Mouse (Mus musculus): ENCODE data around the gene Rab33b. TPM values are rescaled to one million over a fixed set of nuclear protein-coding genes. Genes with fewer than 3 reads are reported as not detected.
A peak's percentile ranks its signal among the peaks of the same experiment; 100 is the strongest.

Gene Rab33b
- total RNA-seq, 2 experiments from 2014 or later: 23.0 to 25.0 TPM

DNA sequence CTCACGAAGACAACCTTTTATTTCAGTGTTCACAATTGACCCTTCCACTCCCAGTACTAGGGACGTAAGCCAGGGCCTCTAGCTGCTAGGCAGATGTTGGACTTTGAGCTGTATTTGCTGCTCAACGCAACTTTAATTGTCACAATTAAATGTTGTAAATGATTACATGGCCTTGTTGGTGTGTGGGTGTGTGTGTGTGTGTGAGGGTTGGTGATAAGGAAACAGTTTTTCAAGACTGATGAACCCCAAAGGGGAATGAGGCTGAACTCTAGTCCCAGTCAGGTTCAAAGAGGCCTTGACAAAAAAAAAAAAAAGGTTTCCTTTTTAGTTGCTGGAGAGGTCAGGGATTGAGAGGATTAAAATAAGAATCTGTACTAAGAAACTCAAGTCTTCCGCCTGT lies 33.7 kb downstream of the Rab33b start:
- DNase-seq: no peak

DNA sequence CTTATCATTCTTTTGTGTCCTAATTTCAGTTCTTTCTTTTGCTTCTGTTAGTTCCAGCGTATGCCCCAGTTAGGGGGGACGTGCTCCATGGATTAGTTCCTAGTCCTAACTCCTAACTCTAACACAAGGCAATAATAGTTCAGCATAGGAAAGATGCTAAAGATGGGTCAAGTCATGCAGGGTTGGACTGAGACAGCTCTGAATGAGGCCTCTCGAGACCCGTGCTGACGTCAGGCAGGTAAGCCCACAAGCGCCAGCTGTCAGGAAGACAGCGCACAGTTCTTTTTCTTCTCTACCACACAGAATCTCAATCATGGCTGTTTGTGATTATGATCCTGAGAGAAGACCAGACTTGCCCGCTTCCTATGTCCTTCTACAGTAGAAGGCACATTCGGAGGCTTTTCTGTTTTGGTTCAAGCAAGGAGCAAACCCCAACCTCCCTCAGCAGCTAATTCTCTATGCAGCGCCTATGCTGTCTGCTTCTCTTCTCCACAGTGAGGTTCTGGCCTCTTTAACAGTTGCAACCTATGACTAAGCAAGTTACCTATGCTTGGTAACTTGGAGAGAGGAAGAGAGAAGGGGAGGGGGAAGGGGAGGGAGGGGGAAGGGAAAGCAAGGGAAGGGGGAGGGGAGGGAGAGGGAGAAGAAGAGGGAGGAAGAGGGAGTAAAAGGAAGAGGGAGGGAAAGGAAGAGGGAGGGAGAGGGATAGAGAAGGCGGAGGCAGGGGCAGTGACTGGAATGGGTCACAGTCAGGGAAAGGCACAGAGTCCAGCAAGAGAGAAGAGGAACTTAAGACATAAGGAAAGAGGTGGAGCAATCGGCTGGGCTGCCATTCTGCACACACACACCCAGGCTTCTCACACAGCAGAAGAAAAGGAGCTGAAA lies 34.4 kb downstream of the Rab33b start:
- no peak for DNase-seq

DNA sequence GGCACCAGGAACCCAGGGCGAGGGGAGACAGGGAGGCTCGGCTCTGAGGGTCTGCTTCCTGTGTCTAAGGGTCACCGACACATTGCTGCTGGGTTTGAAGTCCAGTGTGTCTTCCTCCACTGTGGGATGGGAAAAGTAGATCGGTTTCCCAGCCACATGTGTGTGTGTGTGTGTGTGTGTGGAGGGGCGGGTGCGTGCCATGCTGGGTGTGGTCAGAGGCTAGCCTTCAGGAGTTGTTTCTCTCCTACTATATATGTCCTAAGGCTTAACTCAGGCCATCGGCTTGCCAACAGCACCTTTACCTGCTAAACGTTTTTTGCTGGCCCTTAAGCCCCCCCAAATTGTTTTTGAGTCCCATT lies 35.0 kb downstream of the Rab33b start:
- no peak for DNase-seq

DNA sequence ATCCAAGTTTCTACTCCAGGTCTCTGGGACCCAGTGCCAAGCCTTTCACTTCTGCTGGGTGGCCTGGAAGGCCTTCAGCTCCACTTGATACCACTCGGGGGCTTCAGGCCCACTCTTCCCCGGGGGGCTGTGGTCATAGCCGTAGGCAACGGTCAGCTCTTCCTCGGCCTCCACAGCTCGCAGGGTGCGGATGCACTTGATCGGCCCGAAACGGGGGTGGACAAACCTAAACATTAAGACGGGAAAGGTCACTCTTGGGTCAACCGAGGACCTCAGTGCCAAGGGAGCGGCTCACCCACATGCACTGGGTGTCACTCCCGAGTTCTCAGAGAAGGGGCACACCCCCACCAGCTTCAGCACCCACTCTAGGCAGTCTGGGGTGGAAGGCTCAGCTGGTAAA lies 37.5 kb downstream of the Rab33b start:
- no peak for DNase-seq

DNA sequence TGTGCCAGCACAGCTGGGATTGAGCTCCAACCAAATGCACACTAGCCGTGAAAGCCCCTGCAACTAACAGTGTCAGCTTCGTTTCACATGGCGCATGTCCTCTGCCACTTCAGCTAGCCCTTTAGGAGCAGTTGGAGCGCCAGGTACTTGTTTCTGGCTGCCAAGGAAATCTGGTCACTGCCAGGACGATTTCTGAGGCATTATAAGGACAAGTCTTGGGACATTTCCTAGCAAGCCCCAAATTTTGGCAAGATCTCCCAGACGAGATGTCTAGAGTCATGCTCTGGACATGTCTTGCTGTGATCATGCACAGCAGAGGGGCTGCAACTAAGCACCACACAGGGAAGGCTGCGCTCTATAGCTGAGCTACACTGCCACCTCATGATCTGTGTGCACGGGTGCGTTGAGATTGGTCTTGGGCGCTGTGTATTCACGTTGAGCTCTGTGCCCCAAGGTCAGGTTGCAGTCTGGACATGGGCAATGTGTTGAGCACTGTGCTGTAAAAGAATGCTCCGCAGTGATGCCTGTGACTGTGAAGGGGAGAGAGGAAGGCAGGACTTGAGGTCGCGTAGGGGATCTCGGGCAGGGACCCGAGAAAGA lies 41.6 kb downstream of the Rab33b start:
- DNase-seq: no peak

DNA sequence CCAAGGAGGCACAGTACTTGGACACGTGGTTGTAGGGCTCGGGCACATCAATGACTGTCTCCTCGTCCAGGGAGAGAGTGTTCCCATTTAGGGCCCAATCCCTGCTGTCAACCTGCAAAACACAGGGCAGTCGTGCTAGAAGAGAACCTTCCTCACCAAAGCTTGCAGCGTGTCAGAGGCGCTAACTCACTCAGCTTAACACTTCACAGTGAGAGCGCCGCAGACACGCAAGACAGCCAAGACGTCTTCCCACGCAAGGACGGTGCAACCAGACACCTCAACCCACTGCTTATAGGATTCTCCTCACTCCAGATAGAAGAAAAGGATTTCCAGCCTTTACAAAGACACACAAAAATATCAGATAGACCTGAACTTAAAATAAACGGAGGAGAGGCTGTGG lies 43.2 kb downstream of the Rab33b start:
- no peak for DNase-seq

DNA sequence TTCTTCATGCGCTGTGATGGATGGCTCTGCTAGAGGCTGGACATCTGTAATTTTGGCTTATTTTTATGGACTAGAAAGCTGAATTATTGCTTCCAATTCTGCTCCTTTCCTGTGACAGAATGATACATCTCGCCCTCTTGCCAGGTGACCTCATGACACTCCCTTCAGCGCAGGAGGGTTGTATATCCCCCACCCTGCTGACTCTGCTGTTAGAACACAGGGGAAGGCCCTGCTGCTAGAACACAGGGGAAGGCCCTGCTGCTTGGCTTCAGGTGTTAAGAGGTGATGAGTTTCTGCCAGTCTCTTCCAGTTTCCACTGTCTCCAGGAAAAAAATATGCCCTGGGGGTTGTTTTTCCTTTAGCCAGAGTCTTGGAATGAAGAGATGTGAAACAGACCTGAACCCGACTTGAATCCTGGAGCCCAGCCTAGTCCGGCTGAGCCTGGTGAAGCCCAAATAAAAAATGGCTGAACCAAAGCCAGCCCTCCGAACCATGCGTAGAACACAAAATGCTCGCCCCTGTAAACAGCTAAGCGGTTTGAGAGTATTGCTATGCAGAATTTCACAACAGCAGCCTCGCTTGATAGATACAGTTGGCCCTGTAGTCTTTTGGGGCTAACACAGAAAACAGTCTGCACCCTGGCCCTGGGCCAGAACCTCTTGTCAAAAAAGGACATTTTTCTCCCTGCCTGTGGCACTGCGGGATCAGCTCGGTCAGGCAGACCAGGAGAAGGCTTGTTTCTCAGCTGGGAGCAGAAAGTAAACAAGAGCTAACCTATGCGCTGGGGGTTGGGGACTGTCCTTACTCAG lies 48.0 kb downstream of the Rab33b start:
- peak; percentile 35 to 48 for DNase-seq

DNA sequence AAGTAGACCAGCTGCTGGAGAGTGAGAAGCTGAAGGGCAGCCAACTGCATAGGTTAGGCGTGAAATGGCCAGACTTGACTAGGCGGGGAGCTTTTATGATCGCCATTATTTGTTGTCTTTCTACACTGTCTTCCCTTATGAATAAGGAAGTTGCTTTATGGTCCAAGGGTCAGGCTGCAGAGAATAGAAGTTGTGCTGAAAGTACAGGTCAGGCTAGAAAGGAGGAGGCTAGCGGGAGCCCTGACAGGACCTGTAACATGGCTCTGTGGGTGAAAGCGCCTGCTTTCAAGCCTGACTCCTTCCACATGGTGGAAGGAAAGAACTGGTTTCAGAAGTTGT lies 48.5 kb downstream of the Rab33b start:
- DNase-seq: no peak

DNA sequence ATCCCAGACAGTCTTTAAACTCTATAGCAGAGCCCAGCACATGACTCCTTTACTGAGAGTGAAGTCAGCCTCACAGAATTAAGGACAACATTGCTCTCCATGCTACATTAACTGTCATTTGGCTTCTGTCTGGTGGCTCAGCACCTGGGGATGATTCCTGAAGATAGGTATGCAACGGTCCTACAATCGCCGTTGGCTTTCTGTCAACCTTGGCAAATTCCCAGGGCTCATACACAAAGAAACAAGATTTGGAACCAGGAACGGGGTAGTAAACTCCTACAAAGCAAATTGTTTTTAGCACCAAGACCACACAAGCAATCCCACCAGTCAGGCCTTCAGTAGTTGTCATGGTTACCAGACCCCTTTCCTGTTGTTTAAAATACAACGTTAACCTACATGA lies 49.9 kb downstream of the Rab33b start:
- no peak for DNase-seq

DNA sequence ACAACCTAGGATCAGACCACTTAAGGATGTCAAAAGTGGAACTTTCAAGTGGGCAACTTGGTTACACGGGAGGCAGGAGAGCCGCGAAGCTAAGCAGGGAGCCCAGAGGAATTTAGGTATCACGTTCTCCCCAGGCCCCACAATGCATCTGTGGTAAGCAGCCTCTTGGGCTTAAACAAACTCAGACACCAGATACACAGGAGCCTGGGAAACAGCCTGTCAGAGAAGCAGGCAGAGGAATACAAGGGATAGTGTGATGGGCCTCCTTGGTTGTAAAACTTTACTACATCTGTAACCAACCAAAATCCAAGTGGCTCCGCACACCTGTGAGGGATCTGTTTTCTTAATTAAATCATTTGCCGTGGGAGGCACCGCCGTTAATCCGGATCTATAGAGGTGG lies 50.3 kb downstream of the Rab33b start:
- DNase-seq: no peak

DNA sequence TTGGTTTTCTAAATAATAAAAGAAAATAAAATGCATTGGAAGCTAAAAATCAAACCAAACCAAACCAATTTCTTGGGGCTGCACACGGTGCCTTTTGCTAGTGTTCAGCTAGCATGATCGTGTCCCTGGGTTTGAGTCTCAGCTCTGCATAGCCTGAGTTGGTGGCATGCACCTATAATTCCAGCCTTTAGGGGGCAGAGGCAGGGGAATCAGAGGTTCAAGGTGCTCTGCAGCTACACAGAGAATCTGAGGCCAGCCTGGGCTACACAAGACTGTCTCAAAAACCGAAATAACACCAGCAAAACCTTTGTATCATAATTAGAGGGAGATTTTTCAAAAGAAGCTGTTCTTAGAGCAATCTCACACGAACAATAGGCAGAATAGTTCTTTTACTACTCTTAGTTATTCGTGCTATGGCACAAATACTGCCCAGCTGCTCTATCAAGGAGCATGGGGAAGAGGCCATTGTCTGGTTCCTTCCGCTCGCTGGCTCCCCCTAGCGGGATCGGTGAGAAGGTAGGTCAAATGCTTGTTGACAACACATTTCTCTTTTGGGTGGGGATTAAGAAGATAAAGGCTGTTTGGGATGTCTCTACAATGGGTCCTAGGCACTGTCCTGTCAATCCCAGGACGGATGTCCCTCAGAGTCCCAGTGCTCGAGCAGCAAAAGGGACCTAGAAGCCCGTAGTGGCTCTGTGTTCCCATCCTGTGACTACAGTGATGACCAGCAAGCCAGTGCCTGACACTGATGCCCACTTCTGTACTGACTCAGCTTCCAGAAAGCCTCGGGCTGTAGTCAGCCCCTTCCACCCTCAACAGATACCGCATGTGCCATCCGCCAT lies 56.1 kb downstream of the Rab33b start:
- DNase-seq: peak; percentile 49 to 54

DNA sequence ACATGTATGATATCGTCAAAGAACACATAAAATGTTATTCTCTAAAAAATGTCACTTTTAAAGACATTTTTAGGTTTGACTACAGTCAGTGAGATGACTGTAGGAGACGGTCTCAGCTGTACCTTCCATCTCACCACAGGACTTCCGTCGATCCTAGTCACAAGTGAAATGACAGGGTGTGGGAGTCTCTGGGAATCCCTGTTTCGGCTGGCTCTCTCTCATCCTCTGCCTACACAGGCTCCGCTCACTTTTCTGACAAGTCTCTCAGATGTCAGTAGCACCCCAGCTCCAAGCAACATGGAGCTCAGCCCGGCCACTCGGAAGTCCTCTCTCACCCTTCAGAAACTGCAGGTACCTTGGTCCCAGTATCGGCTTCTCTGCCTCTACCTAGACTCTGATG lies 56.9 kb downstream of the Rab33b start:
- DNase-seq: no peak

DNA sequence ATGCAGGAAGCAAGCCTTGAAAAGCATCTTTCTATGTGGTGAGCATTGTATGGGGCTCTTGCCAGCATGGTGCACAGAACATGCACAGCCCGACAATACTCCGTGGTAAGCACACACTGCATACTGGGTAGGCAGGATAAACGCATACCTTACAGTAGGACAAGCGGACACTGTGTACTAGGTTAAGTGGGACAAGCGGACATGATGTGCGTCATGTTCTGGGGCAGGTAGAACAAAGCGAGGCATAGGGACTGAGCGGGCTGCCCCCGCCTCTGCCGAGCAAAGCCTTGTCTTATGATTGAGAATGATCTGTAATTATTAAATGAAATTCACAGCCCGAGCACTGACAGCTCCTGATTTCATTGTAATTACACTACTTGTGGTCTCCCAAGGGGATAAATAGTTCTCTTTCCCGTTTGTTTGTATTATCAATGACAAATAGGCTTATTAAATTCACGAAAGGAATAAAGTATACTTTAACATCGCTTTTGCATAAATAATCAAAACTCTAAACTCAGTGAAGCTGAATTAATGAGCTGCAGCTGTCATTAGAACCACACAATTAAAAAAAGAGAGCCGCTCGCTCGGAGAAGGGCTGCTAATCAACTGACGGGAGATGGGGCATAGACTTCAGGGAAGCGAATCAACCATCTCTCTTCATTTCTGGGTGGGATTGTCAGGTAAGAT lies 60.9 kb downstream of the Rab33b start:
- no peak for DNase-seq

Other genes with a start within 250 kb of the Rab33b start
- 10 to 100 TPM; 50.2 to 52.0 TPM for gene Elf2, start 143.3 kb upstream of the Rab33b start, total RNA-seq (2021)
- gene Mgarp, start 87.2 kb upstream of the Rab33b start, total RNA-seq (2021): not detected
- 100 to 1,000 TPM; 323 to 359 TPM for gene Ndufc1, start 74.9 kb upstream of the Rab33b start, total RNA-seq (2021)
- gene Naa15, start 68.8 kb upstream of the Rab33b start, total RNA-seq (2021): 10 to 100 TPM; 49.3 to 56.6 TPM
- 100 to 1,000 TPM; 159 to 165 TPM for gene Setd7, start 77.0 kb downstream of the Rab33b start, total RNA-seq (2021)
- not detected for gene Mgst2, start 176.4 kb downstream of the Rab33b start, total RNA-seq (2021)

Measured in layer of hippocampus, postnatal 36 days (tissue).